ENCODE assay signal across 22 mouse cellular contexts in the genomic region with DNA sequence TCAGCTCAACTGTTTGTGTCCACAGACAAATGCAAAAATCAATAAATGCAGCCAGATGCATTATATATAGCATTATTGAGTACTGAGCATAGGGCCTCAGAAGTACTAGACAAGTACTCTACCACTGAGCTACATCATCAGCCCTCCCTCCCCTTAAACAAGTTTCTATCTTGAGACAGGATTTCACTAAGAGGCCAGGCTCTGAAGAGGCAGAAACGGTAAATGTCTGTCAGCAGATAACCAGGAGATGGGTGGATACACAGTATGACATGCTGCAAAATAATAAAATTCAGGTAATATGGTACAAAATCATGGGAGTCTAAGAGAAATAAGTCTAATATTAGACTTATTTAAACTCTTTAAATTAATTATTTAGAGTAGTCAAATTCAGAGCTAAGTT.
"Had no signal": no experiment of that assay in that cellular context is flagged by ENCODE, and none has a peak within 500 bp of the region (broad histone marks: within the 10 kb centered on the region; RNA-seq: fewer than 3 reads in every experiment).

No protein-coding gene starts in this region.

- H3K27me3 ChIP-seq: heart, embryonic 13.5 days; heart, embryonic 15.5 days; hindbrain, embryonic 13.5 days; hindbrain, embryonic 15.5 days; kidney, embryonic 15.5 days; limb, embryonic 13.5 days had no signal

- DNase-seq: gastrocnemius, postnatal 14 days; gastrocnemius, postnatal 36 days; heart, adult 2 months; heart, postnatal 14 days; heart, postnatal 36 days; kidney, adult 11 months; kidney, adult 2 months; kidney, adult 9 months; kidney, postnatal 14 days; kidney, postnatal 36 days; layer of hippocampus, adult 9-11 months; layer of hippocampus, postnatal 36 days; left cerebral cortex, postnatal 4 days had no signal

- H3K36me3 ChIP-seq: heart, embryonic 13.5 days; heart, embryonic 15.5 days; hindbrain, embryonic 13.5 days; hindbrain, embryonic 15.5 days; kidney, embryonic 15.5 days; limb, embryonic 13.5 days had no signal

- H3K9me3 ChIP-seq: heart, embryonic 13.5 days; heart, embryonic 15.5 days; hindbrain, embryonic 13.5 days; hindbrain, embryonic 15.5 days; kidney, embryonic 15.5 days; limb, embryonic 13.5 days had no signal

- H3K9ac ChIP-seq: heart, embryonic 13.5 days; heart, embryonic 15.5 days; hindbrain, embryonic 13.5 days; hindbrain, embryonic 15.5 days; kidney, embryonic 15.5 days; limb, embryonic 13.5 days had no signal

- H3K4me1 ChIP-seq: hindbrain, embryonic 13.5 days; hindbrain, embryonic 15.5 days; limb, embryonic 13.5 days had no signal

- H3K27ac ChIP-seq: heart, adult 2 months; heart, embryonic 13.5 days; heart, embryonic 15.5 days; hindbrain, embryonic 13.5 days; hindbrain, embryonic 15.5 days; hindbrain, postnatal 0 days; kidney, embryonic 15.5 days; kidney, postnatal 0 days; limb, embryonic 13.5 days had no signal

- ATAC-seq: hindbrain, postnatal 0 days had no signal

- H3K4me2 ChIP-seq: heart, embryonic 11.5 days; heart, embryonic 13.5 days; heart, embryonic 15.5 days; hindbrain, embryonic 13.5 days; hindbrain, embryonic 15.5 days; kidney, embryonic 15.5 days; limb, embryonic 13.5 days had no signal

- H3K4me3 ChIP-seq: heart, adult 2 months; heart, embryonic 13.5 days; heart, embryonic 15.5 days; hindbrain, embryonic 13.5 days; hindbrain, embryonic 15.5 days; kidney, embryonic 15.5 days; limb, embryonic 13.5 days had no signal
